Mouse (Mus musculus) erythroid progenitor cell, adult 5-6 weeks (primary cell): ENCODE results near the gene Casc3. TPM values are rescaled to one million over a fixed set of nuclear protein-coding genes. Genes with fewer than 3 reads are reported as not detected.

Experiments used
- ATAC-seq: replicated peaks from 2 replicates; pipeline ENCODE4 v1.8.0; 2016; ENCODE audit warnings: moderate number of reproducible peaks, mild to moderate bottlenecking, moderate TSS enrichment, inconsistent platforms; ENCODE audit not compliant: poor library complexity, low FRiP score, severe bottlenecking
- total RNA-seq, 2 experiments: library from RNA; stranded (forward) in 1 of 2; stranded (reverse) in 1 of 2; fragments of 150-400 nt in 1 of 2; fragments of 186-747, 209-891 nt in 1 of 2; gene quantifications; 2 replicates each; pipeline versions ENCODE4 v1.2.3 to v1.2.4; 2015 to 2017; ENCODE audit warnings: low replicate concordance in 2 of 2

The Casc3 gene
- total RNA-seq (2015; ENCODE audit: low replicate concordance) (41.8 and 60.4 TPM in 2 replicates), total RNA-seq (2017; ENCODE audit: low replicate concordance) (59.2 and 92.7 TPM in 2 replicates)

DNA sequence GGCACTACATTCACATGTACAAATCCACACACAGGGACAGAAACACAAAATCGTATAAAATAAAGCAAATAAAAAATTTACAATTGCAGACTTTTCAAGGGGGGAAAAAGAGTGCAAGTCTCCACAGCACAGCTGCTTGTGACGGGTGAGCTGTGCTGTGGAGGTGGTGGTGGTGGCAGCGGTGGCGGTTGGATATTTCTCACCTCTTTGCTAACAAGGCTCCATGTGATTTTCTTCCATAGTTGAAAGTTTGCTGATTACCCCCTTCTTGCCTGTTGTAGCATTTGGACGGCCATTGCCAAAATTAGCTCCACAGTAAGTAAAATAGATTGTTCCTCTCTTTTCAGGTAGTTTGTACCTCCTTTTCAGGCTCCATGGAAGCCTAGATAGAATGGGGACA is at the start of gene Casc3:
TSS of gene Casc3 (plus strand) at position 301 of the 400 bp plus-strand sequence.
- no peak for ATAC-seq

DNA sequence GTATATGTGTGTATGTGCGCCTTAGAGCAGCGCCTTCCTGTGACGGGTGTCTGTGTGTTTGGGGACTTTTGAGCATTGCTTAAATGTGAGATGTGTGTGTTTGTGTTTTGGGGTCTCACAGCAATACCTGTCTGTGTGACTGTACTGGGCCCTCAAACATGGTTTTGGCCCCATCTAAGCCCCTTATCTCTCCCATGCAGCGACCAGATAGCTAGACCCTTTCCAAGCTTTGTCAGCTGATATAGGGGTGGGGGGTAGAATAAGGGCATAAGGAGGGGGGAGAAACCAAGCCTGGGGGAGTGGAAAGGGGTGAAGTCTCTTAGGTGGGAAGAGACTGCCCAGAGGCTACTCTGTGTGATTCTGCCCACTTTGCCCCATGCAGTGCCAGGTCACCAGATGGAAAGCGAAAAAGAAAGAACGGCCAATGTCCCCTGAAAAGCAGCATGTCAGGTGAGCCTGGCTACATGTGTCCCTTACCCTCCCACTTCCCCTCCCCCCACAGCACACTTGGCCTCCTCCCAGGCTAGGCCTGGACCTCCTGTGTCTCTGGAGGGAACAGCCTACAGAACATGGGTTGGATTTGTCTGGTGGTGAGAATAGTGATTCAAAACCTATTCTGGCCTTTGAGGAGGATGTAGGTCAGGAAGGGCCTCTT is 48.9 kb upstream of the Casc3 start:
- no peak for ATAC-seq

DNA sequence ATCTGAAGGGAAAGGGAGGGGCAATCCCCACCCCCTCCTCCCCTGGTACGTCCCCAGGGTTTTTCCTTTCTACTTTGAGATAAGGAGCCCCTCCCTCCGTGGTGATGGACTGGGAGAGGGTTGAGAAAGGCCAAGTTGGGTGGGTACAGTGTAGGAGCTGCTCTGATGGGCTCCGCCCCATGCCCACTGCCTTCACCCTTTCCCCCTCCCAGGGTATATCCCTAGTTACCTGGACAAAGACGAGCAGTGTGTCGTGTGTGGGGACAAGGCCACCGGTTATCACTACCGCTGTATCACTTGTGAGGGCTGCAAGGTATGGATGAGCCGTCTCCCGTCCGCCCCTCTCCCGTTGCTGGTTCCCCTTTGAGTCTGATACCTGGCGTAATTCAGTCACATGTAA is 48.0 kb upstream of the Casc3 start:
- ATAC-seq = no peak

DNA sequence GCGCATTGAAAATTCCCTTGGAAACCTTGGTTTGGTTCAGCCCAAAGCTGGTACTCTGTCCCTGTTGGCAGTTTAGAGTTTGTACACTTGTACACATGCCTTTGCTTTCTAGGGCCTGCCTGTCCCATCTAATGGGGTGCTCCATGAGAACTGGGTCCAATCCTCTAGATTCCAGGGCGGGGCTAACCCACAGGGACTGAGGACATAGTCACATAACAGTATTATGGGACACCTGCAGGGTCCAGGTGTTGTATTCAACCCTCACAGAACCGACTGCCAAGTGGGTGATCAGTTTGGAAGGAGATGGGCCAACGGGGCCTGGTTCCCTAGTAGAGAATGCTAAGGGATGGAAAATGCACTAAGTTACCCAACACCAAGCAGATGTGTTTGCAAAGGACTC is 42.8 kb upstream of the Casc3 start:
- no peak for ATAC-seq

DNA sequence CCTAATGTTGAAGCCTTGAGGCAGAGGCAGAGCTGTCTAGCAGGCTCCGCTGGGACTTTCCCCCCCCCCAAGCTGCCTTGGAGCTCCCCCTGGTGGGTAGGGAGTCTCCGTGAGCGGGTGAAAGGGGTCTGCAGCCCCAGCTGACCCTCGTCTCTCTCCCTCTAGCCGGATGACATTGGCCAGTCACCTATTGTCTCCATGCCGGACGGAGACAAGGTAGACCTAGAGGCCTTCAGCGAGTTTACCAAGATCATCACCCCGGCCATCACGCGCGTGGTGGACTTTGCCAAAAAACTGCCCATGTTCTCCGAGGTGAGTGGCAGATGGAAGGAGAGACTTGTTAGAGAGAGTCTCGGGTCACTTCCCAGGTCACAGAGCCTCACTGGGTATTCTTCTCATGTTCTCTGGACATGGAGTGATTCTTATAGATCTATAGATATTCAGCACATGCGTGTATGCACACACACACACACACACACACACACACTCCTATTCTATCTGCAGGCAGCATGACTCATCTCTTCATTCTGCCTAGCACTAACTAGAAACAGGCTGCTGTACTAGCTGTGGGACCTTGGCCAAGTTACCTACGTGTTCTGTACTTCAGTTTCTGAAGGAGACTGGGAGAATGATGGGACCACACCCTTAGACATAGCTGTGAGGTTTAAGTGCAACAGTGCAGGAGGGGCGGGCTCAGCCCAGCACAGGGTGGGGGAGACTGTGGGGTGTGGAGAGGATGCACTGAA is 41.8 kb upstream of the Casc3 start:
- no peak for ATAC-seq

DNA sequence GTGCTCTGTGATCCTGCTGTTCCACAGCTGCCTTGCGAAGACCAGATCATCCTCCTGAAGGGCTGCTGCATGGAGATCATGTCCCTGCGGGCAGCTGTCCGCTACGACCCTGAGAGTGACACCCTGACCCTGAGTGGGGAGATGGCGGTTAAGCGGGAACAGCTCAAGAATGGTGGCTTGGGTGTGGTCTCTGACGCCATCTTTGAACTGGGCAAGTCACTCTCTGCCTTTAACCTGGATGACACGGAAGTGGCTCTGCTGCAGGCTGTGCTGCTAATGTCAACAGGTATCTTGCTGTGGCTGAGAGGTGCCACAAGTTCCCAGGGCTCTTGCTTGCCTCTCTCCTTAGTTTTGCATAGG is 41.2 kb upstream of the Casc3 start:
- no peak for ATAC-seq

DNA sequence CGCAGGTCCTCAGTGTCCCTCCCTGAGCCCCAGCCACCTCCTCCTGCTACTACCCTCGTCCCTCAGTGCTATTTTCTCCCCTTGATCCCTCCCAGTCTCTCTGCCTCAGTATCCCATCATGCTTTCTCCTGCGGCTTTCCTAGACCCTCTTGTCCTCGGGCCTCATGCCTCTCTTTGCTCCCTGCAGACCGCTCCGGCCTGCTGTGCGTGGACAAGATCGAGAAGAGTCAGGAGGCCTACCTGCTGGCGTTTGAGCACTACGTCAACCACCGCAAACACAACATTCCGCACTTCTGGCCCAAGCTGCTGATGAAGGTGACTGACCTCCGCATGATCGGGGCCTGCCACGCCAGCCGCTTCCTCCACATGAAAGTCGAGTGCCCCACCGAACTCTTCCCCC is 40.6 kb upstream of the Casc3 start:
- no peak for ATAC-seq

DNA sequence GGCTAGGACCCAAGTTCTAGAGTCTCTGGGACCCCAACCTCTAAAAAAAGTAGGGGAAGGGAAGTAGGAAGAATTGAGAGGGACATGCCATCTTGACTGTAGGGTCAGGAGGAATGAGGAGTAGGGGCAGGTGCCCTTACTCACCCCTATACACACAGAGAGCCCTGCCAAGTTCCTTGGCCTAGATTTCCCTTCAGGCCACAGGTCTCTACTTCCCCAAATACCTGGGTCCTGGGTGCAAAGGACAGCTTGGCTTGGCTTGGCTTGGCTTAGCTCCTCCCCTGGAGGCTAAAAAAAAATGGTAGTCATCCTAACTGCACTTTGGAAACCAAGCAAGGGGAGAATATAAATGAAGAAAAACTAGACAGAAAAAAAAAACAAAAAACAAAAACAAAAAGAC is 40.0 kb upstream of the Casc3 start:
- no peak for ATAC-seq

DNA sequence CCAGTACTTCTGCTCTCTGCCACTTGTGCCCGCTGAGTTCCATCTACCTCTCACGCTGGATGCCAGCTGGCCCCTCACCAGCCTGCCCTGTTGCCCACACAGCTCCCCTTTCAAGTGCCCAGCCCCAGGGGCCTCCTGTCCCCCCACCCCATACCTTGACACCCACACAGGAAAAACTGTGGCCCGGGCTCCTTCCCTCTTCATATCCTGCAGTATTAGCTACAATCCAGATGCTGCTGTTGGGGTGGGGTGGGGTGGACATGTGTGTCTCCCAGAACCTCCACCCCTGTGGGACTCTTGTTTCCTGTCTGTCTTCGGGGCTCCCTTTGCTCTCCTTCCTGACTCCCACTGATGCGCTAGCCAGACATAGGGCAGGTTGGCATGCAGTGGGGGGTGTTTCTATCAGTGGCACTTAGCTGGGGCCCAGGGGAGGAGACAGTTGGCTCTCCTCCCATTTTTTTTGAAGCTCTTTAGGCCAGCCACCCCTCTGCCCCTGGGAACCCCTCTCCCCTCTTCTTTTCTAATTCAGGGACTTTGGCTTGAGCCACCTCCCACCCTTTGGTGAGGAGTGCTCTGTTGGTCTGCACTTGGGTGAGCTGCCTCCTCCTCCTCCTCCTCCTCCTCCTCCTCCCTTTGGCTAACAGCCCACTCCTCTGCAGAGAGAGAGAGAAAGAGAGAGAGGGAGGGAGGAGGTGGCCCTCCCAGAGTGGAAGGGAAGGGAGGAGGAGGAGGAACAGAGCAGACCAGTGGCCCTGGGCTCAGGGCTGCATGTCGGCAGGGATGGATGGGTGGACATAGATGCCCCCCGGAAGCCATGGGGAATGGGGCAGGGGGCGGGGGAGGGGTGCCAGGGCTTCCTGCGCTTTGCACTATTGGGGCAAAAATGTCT is 39.0 kb upstream of the Casc3 start:
- no peak for ATAC-seq

DNA sequence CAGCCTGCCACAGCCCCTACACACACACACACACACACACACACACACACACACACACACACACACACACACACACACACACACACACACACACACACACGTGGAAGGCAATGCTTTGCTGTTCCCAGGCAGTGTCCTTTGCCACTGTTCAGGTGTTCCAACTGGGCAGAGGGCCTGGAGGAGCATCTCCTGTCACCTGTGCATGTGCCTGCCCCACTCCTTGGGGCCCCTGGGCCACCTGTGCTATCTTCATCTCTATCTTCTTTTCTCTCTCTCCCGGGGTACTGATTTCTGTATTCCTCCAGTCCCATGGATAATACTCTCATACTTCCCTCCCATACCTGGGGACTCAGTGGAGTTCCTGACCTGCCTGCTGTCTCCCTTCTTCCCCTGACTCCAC is 38.4 kb upstream of the Casc3 start:
- ATAC-seq = no peak

DNA sequence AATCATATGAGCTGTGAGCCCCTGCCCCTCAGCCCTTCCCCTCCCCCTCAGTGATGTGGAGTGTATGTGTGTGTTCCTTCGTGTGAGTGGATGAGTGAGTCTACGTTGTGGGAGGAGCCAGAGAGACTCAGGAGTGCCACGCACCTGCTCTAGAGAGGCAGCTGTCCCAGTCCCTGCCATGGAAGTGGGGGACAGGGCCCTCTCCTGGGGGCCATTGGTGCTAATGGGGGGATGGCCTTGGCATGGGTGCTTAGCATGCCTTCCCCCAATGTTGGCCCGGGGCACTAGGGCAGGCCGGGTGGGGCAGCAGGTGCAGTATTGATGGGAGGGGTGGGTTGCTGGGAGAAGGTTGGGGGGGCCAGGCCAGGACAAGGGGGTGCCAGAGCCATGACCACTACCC is 37.9 kb upstream of the Casc3 start:
- no peak for ATAC-seq

DNA sequence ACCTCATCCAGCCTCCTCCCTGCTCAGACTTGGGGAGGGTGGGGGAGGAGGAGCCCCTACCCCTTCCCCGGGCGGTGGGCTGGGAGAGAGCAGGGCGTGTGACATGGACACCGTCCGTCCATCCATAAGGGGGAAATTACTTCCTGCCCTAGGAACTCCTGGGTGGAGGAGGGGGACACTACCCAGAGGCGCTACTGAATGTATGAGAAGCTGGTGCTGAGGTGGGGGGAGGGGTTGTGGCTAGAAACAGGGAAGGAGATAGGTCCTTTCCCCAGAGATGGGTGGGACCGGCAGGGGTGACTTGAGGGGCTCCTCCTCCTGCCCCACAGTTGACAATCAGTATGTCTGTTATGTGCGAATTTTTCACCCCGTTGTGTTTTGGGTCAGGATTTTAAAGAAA is 37.4 kb upstream of the Casc3 start:
- no peak for ATAC-seq

DNA sequence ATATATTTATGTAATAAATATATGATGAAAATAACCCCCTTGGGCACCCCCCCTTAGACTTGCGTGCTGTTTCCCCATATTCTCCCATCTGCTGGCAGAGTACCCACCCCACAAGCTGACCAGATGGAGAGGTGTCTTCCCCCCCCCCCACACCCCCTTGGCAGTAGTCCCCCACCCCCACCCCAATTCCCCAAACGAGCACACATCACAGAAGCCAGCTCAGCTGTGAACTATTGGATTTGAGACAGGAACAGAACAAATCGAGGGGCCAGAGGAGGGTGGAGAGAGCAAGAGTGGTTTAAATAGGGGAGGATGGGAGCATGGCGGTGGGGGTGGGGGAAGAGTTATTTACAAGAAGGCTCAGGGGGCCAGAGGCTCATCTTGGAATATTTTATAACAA is 37.0 kb upstream of the Casc3 start:
- no peak for ATAC-seq

DNA sequence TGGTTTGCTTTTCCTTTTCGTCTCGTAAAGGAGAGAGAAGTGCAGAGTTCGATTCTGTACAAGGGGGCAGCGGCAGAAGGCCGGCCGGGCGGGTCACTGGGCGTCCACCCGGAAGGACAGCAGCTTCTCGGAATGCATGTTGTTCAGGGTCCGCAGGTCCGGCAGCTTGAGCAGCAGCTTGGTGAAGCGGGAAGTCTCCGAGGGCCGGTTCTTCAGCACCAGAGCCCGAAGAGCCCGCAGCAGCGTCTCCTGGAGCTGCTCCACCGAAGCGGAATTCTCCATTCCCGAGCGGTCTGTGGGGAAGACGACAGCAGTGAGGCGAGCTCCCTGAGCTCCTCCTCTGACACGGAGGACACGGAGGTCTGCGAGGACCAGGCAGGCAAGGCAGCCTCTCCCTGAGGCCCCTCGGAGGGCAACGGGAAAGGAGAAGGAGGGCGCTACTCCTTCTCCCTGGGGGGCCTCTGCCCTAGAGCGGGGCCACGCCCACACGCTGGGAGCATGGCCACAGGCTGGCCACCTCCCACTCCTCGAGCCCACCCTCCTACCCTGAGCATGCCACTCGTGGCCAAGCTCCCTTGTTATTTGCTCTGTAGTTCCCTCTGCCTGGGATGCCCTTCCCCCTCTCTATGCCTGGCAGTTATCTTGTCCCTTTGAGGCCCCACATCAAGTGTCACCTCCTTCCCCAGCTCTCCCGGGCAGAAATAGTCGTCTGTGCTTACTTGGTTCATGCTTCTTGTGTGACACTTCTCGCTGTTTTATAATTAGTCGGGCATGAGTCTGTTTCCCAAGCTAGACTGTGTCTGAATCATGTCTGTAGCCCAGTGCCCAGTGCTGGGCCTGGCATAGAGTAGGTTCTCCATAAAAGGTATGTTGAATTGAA is 36.3 kb upstream of the Casc3 start:
- ATAC-seq = no peak

DNA sequence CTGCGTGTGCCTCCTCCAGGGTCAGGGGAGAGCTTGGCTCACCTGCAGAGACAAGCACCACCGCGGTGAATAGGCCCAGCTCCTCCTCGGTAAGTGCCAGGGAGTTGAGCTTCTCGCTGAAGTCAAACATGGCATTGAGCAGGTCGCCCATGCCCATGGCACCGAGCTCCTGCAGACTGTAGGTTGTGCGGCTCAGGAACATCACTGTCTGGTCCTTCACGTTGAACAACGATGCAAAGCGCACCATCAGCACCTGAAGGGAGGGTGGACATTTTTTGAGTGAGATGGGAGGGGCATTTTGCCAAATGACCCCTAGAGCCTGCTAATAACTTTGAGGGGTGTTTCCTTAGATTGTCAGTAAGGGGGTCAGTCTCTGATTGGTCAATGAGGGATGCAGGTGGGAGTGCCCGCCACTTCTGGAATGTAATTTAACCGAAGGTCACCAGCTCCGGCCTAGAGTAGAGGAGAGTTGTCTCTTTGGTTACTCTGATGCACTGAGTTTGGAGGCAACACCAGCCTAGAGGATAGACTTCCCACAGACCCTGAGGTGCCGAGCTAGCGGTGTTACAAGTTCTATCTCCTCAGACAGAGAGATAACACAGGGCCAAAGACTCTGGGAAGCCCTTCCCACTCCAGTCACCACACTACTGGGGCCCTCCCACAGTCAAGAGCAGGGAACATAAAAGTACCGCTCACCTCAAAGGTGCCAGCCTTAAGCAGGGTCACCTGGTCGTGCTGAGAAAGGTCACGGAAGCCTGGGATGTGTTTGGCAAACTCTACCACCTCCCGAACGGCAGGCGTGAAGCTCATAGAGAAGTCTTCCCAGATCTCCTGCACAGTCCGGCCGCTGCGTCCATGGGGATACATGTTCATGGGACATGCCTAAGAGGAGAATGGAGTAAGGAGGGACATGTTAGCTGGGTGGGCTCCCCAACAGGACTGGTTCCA is 35.4 kb upstream of the Casc3 start:
- ATAC-seq = no peak

DNA sequence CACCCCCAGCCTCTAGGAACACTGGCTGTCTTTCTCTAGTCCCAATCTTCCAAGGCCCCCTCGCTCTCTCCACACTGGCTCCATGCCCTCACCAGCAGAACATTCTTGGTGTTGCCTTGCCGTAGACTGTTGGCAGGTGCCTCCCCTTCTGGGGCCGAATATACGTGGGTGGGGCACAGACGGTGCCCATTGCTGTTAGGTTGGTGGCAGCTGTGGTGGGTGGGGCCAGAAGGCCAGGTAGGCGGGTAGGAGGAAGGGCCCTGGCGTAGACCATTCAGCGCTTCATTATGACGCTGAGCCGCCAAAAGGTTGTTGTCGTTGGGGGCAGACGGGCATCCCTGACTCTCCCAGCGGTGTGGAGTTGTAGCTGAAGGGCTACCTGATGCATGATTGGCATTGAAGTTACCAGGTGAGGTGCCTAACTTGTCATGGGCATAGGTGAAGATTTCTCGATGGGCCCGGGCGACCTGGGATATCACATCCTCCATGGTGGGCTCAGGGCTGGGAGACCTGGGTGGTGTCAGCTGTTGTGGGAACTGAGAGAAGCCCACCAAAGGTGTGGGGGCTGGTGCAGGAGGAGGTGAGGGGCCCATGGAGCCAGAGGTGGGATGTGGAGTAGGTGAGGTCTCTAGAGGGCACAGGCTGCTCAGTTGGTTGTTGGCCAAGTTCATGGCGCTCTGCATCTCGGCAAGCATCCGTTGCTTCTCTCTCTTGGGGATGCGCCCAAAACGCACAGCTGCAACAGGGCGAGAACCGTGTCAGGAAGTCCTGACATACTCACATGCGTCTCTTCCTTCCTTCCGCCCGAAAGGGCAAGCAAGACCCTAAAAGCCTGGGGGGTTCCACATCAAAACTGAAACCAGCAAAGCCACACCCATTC is 34.4 kb upstream of the Casc3 start:
- no peak for ATAC-seq

DNA sequence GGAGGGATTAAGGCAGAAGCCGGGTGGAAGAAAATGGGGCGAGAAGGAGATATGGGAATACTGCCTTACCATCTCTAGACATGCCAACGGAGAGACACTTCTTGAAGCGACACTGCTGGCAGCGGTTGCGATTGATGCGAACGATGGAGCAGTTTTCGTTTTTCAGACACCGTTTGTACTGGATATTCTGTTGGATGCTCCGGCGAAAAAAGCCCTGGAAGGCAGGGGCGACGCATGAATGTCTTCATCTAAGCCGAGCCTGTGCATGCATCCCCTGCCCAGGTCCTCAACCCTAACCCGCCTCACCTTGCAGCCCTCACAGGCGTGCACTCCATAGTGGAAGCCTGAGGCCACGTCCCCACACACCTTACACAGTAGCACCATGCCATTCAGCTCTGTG is 33.6 kb upstream of the Casc3 start:
- no peak for ATAC-seq
